Mouse (Mus musculus): Measurements from ENCODE around the gene D6Ertd527e. TPM values are rescaled to one million over a fixed set of nuclear protein-coding genes. Genes with fewer than 3 reads are reported as not detected.
"Not testable (repeated sequence)": the region's sequence is repeated elsewhere in the genome, so short reads cannot be mapped to it uniquely, and the experiment has no call there.

D6Ertd527e gene
- polyA plus RNA-seq, 1 experiment from 2014 or later: 0.13 TPM

- Histone ChIP-seq H3K9me3 (replicated peaks; ENCODE audit: control insufficient read depth, low read length) (no peaks in the 10 kb centered on the region), H3K4me2 (no peak overlapping the region), H3K36me3 (ENCODE audit: control insufficient read depth, insufficient read depth, low read length) (peaks cover 29% of the 10 kb centered on the region)
Observed at GRCm38 (mm10) chr6:87079457-87079856, 25.1 kb upstream of the D6Ertd527e start.

GRCm38 (mm10) chr6:87085026-87085425 lies 19.5 kb upstream of the D6Ertd527e start:
- Histone ChIP-seq H3K27me3 (ENCODE audit: control insufficient read depth, insufficient read depth, low read length) (no peaks in the 10 kb centered on the region), H3K4me1 (ENCODE audit: control insufficient read depth, insufficient read depth, low read length) (peaks cover 5% of the 10 kb centered on the region; the same call in 1 of the 2 replicates), H3K36me3 (ENCODE audit: control insufficient read depth, insufficient read depth, low read length) (peaks cover 24% of the 10 kb centered on the region), H3K27ac (ENCODE audit: low read depth, low read length) (no peak overlapping the region), H3K9me3 (replicated peaks; ENCODE audit: control insufficient read depth, low read length) (no peaks in the 10 kb centered on the region), H3K9ac (ENCODE audit: low read depth, low read length) (no peak overlapping the region), H3K4me3 (ENCODE audit: low read depth, low read length) (no peak overlapping the region), H3K4me2 (no peak overlapping the region)
- WGBS (ENCODE audit: insufficient replicate concordance): 34% methylated on average over 6 of the region's 6 CpGs
- ATAC-seq (replicated peaks; ENCODE audit: insufficient number of reproducible peaks, low FRiP score, low TSS enrichment): no peak

More at GRCm38 (mm10) chr6:87079457-87079856, 25.1 kb upstream of the D6Ertd527e start:
- H3K27ac ChIP-seq (ENCODE audit: low read depth, low read length): no peak overlapping the region
- no peaks in the 10 kb centered on the region for H3K4me1 ChIP-seq (ENCODE audit: control insufficient read depth, insufficient read depth, low read length)
- 86% methylated on average over 4 of the region's 4 CpGs for WGBS (ENCODE audit: insufficient replicate concordance)
- H3K9ac ChIP-seq (ENCODE audit: low read depth, low read length): no peak overlapping the region
- no peak for ATAC-seq (replicated peaks; ENCODE audit: insufficient number of reproducible peaks, low FRiP score, low TSS enrichment)
- no peaks in the 10 kb centered on the region for H3K27me3 ChIP-seq (ENCODE audit: control insufficient read depth, insufficient read depth, low read length)
- H3K4me3 ChIP-seq (ENCODE audit: low read depth, low read length): no peak overlapping the region

- Histone ChIP-seq H3K4me1 (ENCODE audit: control insufficient read depth, insufficient read depth, low read length) (peaks cover 5% of the 10 kb centered on the region; the same call in 1 of the 2 replicates), H3K9me3 (replicated peaks; ENCODE audit: control insufficient read depth, low read length) (no peaks in the 10 kb centered on the region), H3K27me3 (ENCODE audit: control insufficient read depth, insufficient read depth, low read length) (no peaks in the 10 kb centered on the region), H3K27ac (ENCODE audit: low read depth, low read length) (no peak overlapping the region), H3K36me3 (ENCODE audit: control insufficient read depth, insufficient read depth, low read length) (peaks cover 20% of the 10 kb centered on the region), H3K4me2 (no peak overlapping the region), H3K9ac (ENCODE audit: low read depth, low read length) (no peak overlapping the region), H3K4me3 (ENCODE audit: low read depth, low read length) (no peak overlapping the region)
- WGBS (ENCODE audit: insufficient replicate concordance): 88% methylated on average over 5 of the region's 5 CpGs
- no peak for ATAC-seq (replicated peaks; ENCODE audit: insufficient number of reproducible peaks, low FRiP score, low TSS enrichment)
Observed at GRCm38 (mm10) chr6:87088356-87088755, 16.2 kb upstream of the D6Ertd527e start.

GRCm38 (mm10) chr6:87090877-87091276 lies 13.7 kb upstream of the D6Ertd527e start:
- Histone ChIP-seq H3K36me3 (ENCODE audit: control insufficient read depth, insufficient read depth, low read length) (peaks cover 12% of the 10 kb centered on the region), H3K4me1 (ENCODE audit: control insufficient read depth, insufficient read depth, low read length) (no peaks in the 10 kb centered on the region), H3K27me3 (ENCODE audit: control insufficient read depth, insufficient read depth, low read length) (no peaks in the 10 kb centered on the region), H3K4me2 (no peak overlapping the region), H3K27ac (ENCODE audit: low read depth, low read length) (no peak overlapping the region), H3K9me3 (replicated peaks; ENCODE audit: control insufficient read depth, low read length) (no peaks in the 10 kb centered on the region), H3K4me3 (ENCODE audit: low read depth, low read length) (no peak overlapping the region), H3K9ac (ENCODE audit: low read depth, low read length) (no peak overlapping the region; the same call in 1 of the 2 replicates)
- WGBS (ENCODE audit: insufficient replicate concordance): 90% methylated on average over 3 of the region's 3 CpGs
- no peak for ATAC-seq (replicated peaks; ENCODE audit: insufficient number of reproducible peaks, low FRiP score, low TSS enrichment)

- WGBS (ENCODE audit: insufficient replicate concordance): 72% methylated on average over 5 of the region's 5 CpGs
- ATAC-seq (replicated peaks; ENCODE audit: insufficient number of reproducible peaks, low FRiP score, low TSS enrichment): no peak
Observed at GRCm38 (mm10) chr6:87092476-87092875, 12.1 kb upstream of the D6Ertd527e start.

GRCm38 (mm10) chr6:87093631-87094030 lies 10.9 kb upstream of the D6Ertd527e start:
- H3K9ac ChIP-seq (ENCODE audit: low read depth, low read length); H3K27ac ChIP-seq (ENCODE audit: low read depth, low read length); H3K27me3 ChIP-seq (ENCODE audit: control insufficient read depth, insufficient read depth, low read length); H3K36me3 ChIP-seq (ENCODE audit: control insufficient read depth, insufficient read depth, low read length); H3K4me2 ChIP-seq; H3K4me3 ChIP-seq (ENCODE audit: low read depth, low read length); H3K9me3 ChIP-seq (replicated peaks; ENCODE audit: control insufficient read depth, low read length); ATAC-seq (replicated peaks; ENCODE audit: insufficient number of reproducible peaks, low FRiP score, low TSS enrichment); H3K4me1 ChIP-seq (ENCODE audit: control insufficient read depth, insufficient read depth, low read length): not testable (repeated sequence)
- 86% methylated on average over 8 of the region's 8 CpGs for WGBS (ENCODE audit: insufficient replicate concordance)

More at GRCm38 (mm10) chr6:87092476-87092875, 12.1 kb upstream of the D6Ertd527e start:
- H3K9me3 ChIP-seq (replicated peaks; ENCODE audit: control insufficient read depth, low read length): no peaks in the 10 kb centered on the region
- peaks cover 9% of the 10 kb centered on the region; the same call in 1 of the 2 replicates for H3K36me3 ChIP-seq (ENCODE audit: control insufficient read depth, insufficient read depth, low read length)
- H3K27me3 ChIP-seq (ENCODE audit: control insufficient read depth, insufficient read depth, low read length): no peaks in the 10 kb centered on the region
- H3K9ac ChIP-seq (ENCODE audit: low read depth, low read length): no peak overlapping the region
- no peaks in the 10 kb centered on the region for H3K4me1 ChIP-seq (ENCODE audit: control insufficient read depth, insufficient read depth, low read length)
- no peak overlapping the region for H3K27ac ChIP-seq (ENCODE audit: low read depth, low read length)
- no peak overlapping the region for H3K4me3 ChIP-seq (ENCODE audit: low read depth, low read length)
- H3K4me2 ChIP-seq: no peak overlapping the region

- Histone ChIP-seq H3K4me2 (no peak overlapping the region), H3K4me1 (ENCODE audit: control insufficient read depth, insufficient read depth, low read length) (peaks cover 13% of the 10 kb centered on the region), H3K4me3 (ENCODE audit: low read depth, low read length) (no peak overlapping the region), H3K9me3 (replicated peaks; ENCODE audit: control insufficient read depth, low read length) (no peaks in the 10 kb centered on the region), H3K27ac (ENCODE audit: low read depth, low read length) (no peak overlapping the region), H3K36me3 (ENCODE audit: control insufficient read depth, insufficient read depth, low read length) (no peaks in the 10 kb centered on the region), H3K9ac (ENCODE audit: low read depth, low read length) (no peak overlapping the region), H3K27me3 (ENCODE audit: control insufficient read depth, insufficient read depth, low read length) (no peaks in the 10 kb centered on the region)
- WGBS (ENCODE audit: insufficient replicate concordance): 43% methylated on average over 3 of the region's 3 CpGs
- ATAC-seq (replicated peaks; ENCODE audit: insufficient number of reproducible peaks, low FRiP score, low TSS enrichment): no peak
Observed at GRCm38 (mm10) chr6:87099261-87099660, 5.3 kb upstream of the D6Ertd527e start.

GRCm38 (mm10) chr6:87099671-87100296 lies 4.8 kb upstream of the D6Ertd527e start:
- Histone ChIP-seq H3K27ac (ENCODE audit: low read depth, low read length) (no peak overlapping the region), H3K4me1 (ENCODE audit: control insufficient read depth, insufficient read depth, low read length) (peaks cover 13% of the 10 kb centered on the region), H3K4me2 (no peak overlapping the region), H3K9ac (ENCODE audit: low read depth, low read length) (0 out of 2 replicates have a peak overlapping the region, but pooled peaks have one; percentile 28), H3K9me3 (replicated peaks; ENCODE audit: control insufficient read depth, low read length) (no peaks in the 10 kb centered on the region), H3K36me3 (ENCODE audit: control insufficient read depth, insufficient read depth, low read length) (no peaks in the 10 kb centered on the region), H3K4me3 (ENCODE audit: low read depth, low read length) (no peak overlapping the region), H3K27me3 (ENCODE audit: control insufficient read depth, insufficient read depth, low read length) (no peaks in the 10 kb centered on the region)
- no peak for ATAC-seq (replicated peaks; ENCODE audit: insufficient number of reproducible peaks, low FRiP score, low TSS enrichment)
- 51% methylated on average over 7 of the region's 7 CpGs for WGBS (ENCODE audit: insufficient replicate concordance)
